Mouse (Mus musculus) lung, adult 2 months (tissue): ENCODE data around the gene Hoxb2. TPM values are rescaled to one million over a fixed set of nuclear protein-coding genes. Genes with fewer than 3 reads are reported as not detected.

Experiments used
- DNase-seq: peaks from one replicate; pipeline ENCODE4 v3.0.0; 2022
- H3K4me1 ChIP-seq: fragments of 200-500 bp; 2 replicates; pipeline ENCODE4 v1.6.1; 2011; ENCODE audit warnings: low read length; ENCODE audit not compliant: control insufficient read depth, insufficient read depth
- H3K4me3 ChIP-seq: fragments of 200-500 bp; replicated peaks from 2 replicates; pipeline ENCODE3; 2011; ENCODE audit warnings: low read depth, mild to moderate bottlenecking, control low read depth, low read length; ENCODE audit errors: extremely low read depth
- CTCF ChIP-seq: fragments of 200-500 bp; IDR thresholded peaks from 2 replicates; pipeline ENCODE4 v1.5.1; 2011; ENCODE audit warnings: mild to moderate bottlenecking, low read length, control low read depth; ENCODE audit not compliant: insufficient read depth
- POLR2A ChIP-seq: fragments of 200-500 bp; IDR thresholded peaks from 2 replicates; pipeline ENCODE4 v1.6.1; 2011; ENCODE audit warnings: low read depth, mild to moderate bottlenecking, control low read depth, low read length, borderline replicate concordance; ENCODE audit errors: extremely low read depth
- WGBS: fragments of 180-500 bp; shearing (Covaris S2); methylation state at CpG from one replicate; pipeline ENCODE4 v1.1.7; 2018; 5-methylcytosine and 5-hydroxymethylcytosine counted together
- polyA plus RNA-seq: library from polyadenylated mRNA; depleted of rRNA; stranded (reverse); fragments of >200 nt; gene quantifications from 2 replicates; pipeline ENCODE4 v1.2.3, GENCODE M21; 2012

The Hoxb2 gene
- polyA plus RNA-seq, 1 experiment: 19.7 TPM

GRCm38 (mm10) chr11:96343206-96343745, 7.0 kb upstream of the Hoxb2 start:
- DNase-seq: no peak
- 56% methylated on average over 2 of the region's 2 CpGs for WGBS
- no peak for TF ChIP-seq POLR2A
- TF ChIP-seq CTCF: no peak
- H3K4me1 ChIP-seq: 0 out of 2 replicates have a peak, but pooled peaks cover 5% of the 10 kb centered on the region
- no peak overlapping the region for H3K4me3 ChIP-seq

GRCm38 (mm10) chr11:96344061-96344877, 6.1 kb upstream of the Hoxb2 start:
- H3K4me1 ChIP-seq: 0 out of 2 replicates have a peak, but pooled peaks cover 5% of the 10 kb centered on the region
- H3K4me3 ChIP-seq: no peak overlapping the region
- TF ChIP-seq POLR2A (no peak), CTCF (no peak)
- no peak for DNase-seq
- 44% methylated on average over 40 of the region's 40 CpGs for WGBS

GRCm38 (mm10) chr11:96344878-96345159, 5.5 kb upstream of the Hoxb2 start:
- no peak for DNase-seq
- H3K4me1 ChIP-seq: 0 out of 2 replicates have a peak, but pooled peaks cover 5% of the 10 kb centered on the region
- no peak overlapping the region for H3K4me3 ChIP-seq
- 58% methylated on average over 6 of the region's 6 CpGs for WGBS
- TF ChIP-seq CTCF (no peak), POLR2A (no peak)

- TF ChIP-seq CTCF: no peak
- TF ChIP-seq POLR2A: no peak
- Histone ChIP-seq H3K4me3 (no peak overlapping the region), H3K4me1 (0 out of 2 replicates have a peak, but pooled peaks cover 5% of the 10 kb centered on the region)
- WGBS: 20% methylated on average over 34 of the region's 56 CpGs
- DNase-seq: no peak
Measured at GRCm38 (mm10) chr11:96345220-96345892, 5.0 kb upstream of the Hoxb2 start.

- H3K4me3 ChIP-seq: peak overlapping the region; percentile 11
- WGBS: 30% methylated on average over 45 of the region's 45 CpGs
- TF ChIP-seq CTCF (no peak), POLR2A (no peak)
- 0 out of 2 replicates have a peak, but pooled peaks cover 5% of the 10 kb centered on the region for H3K4me1 ChIP-seq
- no peak for DNase-seq
Measured at GRCm38 (mm10) chr11:96345893-96346806, 4.2 kb upstream of the Hoxb2 start.

GRCm38 (mm10) chr11:96346916-96347520, 3.3 kb upstream of the Hoxb2 start:
- TF ChIP-seq CTCF (no peak), POLR2A (no peak)
- H3K4me3 ChIP-seq: no peak overlapping the region
- 0 out of 2 replicates have a peak, but pooled peaks cover 5% of the 10 kb centered on the region for H3K4me1 ChIP-seq
- no peak for DNase-seq
- 69% methylated on average over 5 of the region's 5 CpGs for WGBS

GRCm38 (mm10) chr11:96347717-96348116, 2.6 kb upstream of the Hoxb2 start:
- TF ChIP-seq CTCF (no peak), POLR2A (no peak)
- Histone ChIP-seq H3K4me1 (0 out of 2 replicates have a peak, but pooled peaks cover 5% of the 10 kb centered on the region), H3K4me3 (no peak overlapping the region)
- 57% methylated on average over 4 of the region's 4 CpGs for WGBS
- no peak for DNase-seq

GRCm38 (mm10) chr11:96348141-96348928, 2.0 kb upstream of the Hoxb2 start:
- no peak for DNase-seq
- TF ChIP-seq CTCF (no peak), POLR2A (no peak)
- Histone ChIP-seq H3K4me3 (no peak overlapping the region), H3K4me1 (0 out of 2 replicates have a peak, but pooled peaks cover 5% of the 10 kb centered on the region)
- 47% methylated on average over 21 of the region's 21 CpGs for WGBS
